Mouse (Mus musculus): ENCODE measurements at regions not wholly inside any gene's neighbourhood (a gene's known extent, or its start where the extent isn't known, plus 50 kb on each side); places are given as distances from the start of the nearest gene placed in this dataset.

DNA sequence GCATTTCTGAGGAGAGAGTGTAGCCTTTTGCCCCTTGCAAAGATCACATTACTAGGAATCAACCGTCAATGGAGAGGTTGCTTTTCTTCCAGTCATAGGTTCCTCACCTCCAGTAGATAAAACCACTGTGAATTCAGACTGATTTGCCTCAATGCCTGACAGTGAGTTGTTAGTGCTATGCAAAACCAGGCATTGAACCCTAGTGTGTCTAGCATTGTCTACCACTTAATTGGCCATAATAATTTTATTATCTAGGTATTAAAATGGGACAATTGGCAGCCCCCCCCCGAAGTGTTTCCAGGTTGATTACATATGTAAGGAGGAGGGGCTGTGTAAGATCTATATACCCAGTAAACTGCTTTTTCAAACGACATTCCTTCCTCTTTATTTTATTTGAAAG lies 147.0 kb downstream of the Brms1l start:
- TF ChIP-seq CTCF (IDR thresholded peaks at IDR 0.05), result no peak
- no peak for TF ChIP-seq POLR2A (IDR thresholded peaks at IDR 0.05; ENCODE audit: insufficient read depth, low read depth, low read length)
